Mouse (Mus musculus) bone marrow macrophage, adult 2 months (primary cell): ENCODE results near the gene Gimap3.

ENCODE experiments used
- CTCF ChIP-seq: IDR thresholded peaks from 2 replicates; pipeline ENCODE4 v1.5.1; 2012; ENCODE audit warnings: low read depth, mild to moderate bottlenecking, low read length, moderate library complexity
- POLR2A ChIP-seq: IDR thresholded peaks from 2 replicates; pipeline ENCODE4 v1.6.1; 2012; ENCODE audit warnings: mild to moderate bottlenecking, low read depth, low read length, borderline replicate concordance

- TF ChIP-seq CTCF (no peak), POLR2A (no peak)
These were observed 37.0 kb downstream of the Gimap3 start for GRCm38 (mm10) chr6:48733660-48734059.
